Mouse (Mus musculus): ENCODE data around the gene Hadh. TPM values are rescaled to one million over a fixed set of nuclear protein-coding genes. Genes with fewer than 3 reads are reported as not detected.
A peak's percentile ranks its signal among the peaks of the same experiment; 100 is the strongest.

Gene Hadh
- polyA plus RNA-seq (2015; fragmentation: Nextera tagmentation; extraction: Ambion mirVana) = 193 and 199 TPM in 2 replicates

- H3K9me3 ChIP-seq (replicated peaks; ENCODE audit: control insufficient read depth, low read length) = no peaks in the 10 kb centered on the region
- no peaks in the 10 kb centered on the region for H3K27me3 ChIP-seq (ENCODE audit: control insufficient read depth, insufficient read depth, low read length)
- H3K36me3 ChIP-seq (ENCODE audit: control insufficient read depth, insufficient read depth) = 0 out of 2 replicates have a peak, but pooled peaks cover 6% of the 10 kb centered on the region
- peaks cover 29% of the 10 kb centered on the region for H3K4me1 ChIP-seq (ENCODE audit: control insufficient read depth, insufficient read depth, low read length)
- peak; percentile 92 for ATAC-seq (replicated peaks; ENCODE audit: extremely low read depth, insufficient read depth, low FRiP score)
- WGBS = under 1% methylated on average over 54 of the region's 54 CpGs
- H3K27ac ChIP-seq (ENCODE audit: low read length) = peak within 1 kb of the TSS; percentile 91
- H3K4me3 ChIP-seq (ENCODE audit: low read length) = peak within 1 kb of the TSS; percentile 79
- peak within 1 kb of the TSS; percentile 67 for H3K4me2 ChIP-seq (ENCODE audit: low read depth, low read length)
- H3K9ac ChIP-seq (ENCODE audit: low read length) = peak within 1 kb of the TSS; percentile 84
Measured at GRCm38 (mm10) chr3:131271559-131272373, at the start of gene Hadh. TSS of gene Hadh (minus strand) at chr3:131272101.

GRCm38 (mm10) chr3:131320184-131320583 is 48.3 kb upstream of the Hadh start:
- no peak overlapping the region for H3K4me2 ChIP-seq (ENCODE audit: low read depth, low read length)
- H3K4me1 ChIP-seq (ENCODE audit: control insufficient read depth, insufficient read depth, low read length) = no peaks in the 10 kb centered on the region
- no peak for ATAC-seq (replicated peaks; ENCODE audit: extremely low read depth, insufficient read depth, low FRiP score)
- H3K4me3 ChIP-seq (ENCODE audit: low read length) = no peak overlapping the region
- no peaks in the 10 kb centered on the region for H3K36me3 ChIP-seq (ENCODE audit: control insufficient read depth, insufficient read depth)
- 5% methylated on average over 3 of the region's 3 CpGs for WGBS
- no peaks in the 10 kb centered on the region for H3K9me3 ChIP-seq (replicated peaks; ENCODE audit: control insufficient read depth, low read length)
- no peaks in the 10 kb centered on the region for H3K27me3 ChIP-seq (ENCODE audit: control insufficient read depth, insufficient read depth, low read length)
- H3K27ac ChIP-seq (ENCODE audit: low read length) = no peak overlapping the region
- no peak overlapping the region for H3K9ac ChIP-seq (ENCODE audit: low read length)

DNA sequence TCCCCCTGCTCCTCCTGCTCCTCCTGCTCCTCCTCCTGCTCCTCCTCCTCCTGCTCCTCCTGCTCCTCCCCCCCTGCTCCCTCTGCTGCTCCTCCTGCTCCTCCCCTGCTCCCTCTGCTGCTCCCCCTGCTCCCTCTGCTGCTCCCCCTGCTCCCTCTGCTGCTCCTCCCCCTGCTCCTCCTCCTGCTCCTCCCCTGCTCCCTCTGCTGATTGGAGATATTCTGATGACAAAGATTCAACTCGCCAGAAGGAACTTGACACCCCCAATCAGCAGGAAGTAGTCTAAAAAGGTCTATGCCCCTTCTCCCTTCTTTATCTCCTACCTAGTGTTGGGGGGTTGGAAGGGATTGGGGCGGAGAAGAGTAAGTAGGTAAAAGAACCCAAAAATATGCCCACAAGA is 46.3 kb upstream of the Hadh start:
- H3K4me3 ChIP-seq (ENCODE audit: low read length) = no peak overlapping the region
- H3K9me3 ChIP-seq (replicated peaks; ENCODE audit: control insufficient read depth, low read length) = no peaks in the 10 kb centered on the region
- H3K27ac ChIP-seq (ENCODE audit: low read length) = no peak overlapping the region
- H3K4me2 ChIP-seq (ENCODE audit: low read depth, low read length) = no peak overlapping the region
- no peaks in the 10 kb centered on the region for H3K36me3 ChIP-seq (ENCODE audit: control insufficient read depth, insufficient read depth)
- no peaks in the 10 kb centered on the region for H3K27me3 ChIP-seq (ENCODE audit: control insufficient read depth, insufficient read depth, low read length)
- no peaks in the 10 kb centered on the region for H3K4me1 ChIP-seq (ENCODE audit: control insufficient read depth, insufficient read depth, low read length)
- H3K9ac ChIP-seq (ENCODE audit: low read length) = no peak overlapping the region
- 47% methylated on average over 2 of the region's 2 CpGs for WGBS
- no peak for ATAC-seq (replicated peaks; ENCODE audit: extremely low read depth, insufficient read depth, low FRiP score)

- Histone ChIP-seq H3K36me3 (ENCODE audit: control insufficient read depth, insufficient read depth) (no peaks in the 10 kb centered on the region), H3K9me3 (replicated peaks; ENCODE audit: control insufficient read depth, low read length) (no peaks in the 10 kb centered on the region), H3K27me3 (ENCODE audit: control insufficient read depth, insufficient read depth, low read length) (no peaks in the 10 kb centered on the region), H3K4me3 (ENCODE audit: low read length) (no peak overlapping the region), H3K4me2 (ENCODE audit: low read depth, low read length) (no peak overlapping the region), H3K9ac (ENCODE audit: low read length) (no peak overlapping the region), H3K27ac (ENCODE audit: low read length) (no peak overlapping the region), H3K4me1 (ENCODE audit: control insufficient read depth, insufficient read depth, low read length) (no peaks in the 10 kb centered on the region)
- ATAC-seq (replicated peaks; ENCODE audit: extremely low read depth, insufficient read depth, low FRiP score) = no peak
- 70% methylated on average over 1 of the region's 1 CpGs for WGBS
Measured at GRCm38 (mm10) chr3:131317126-131317525, 45.2 kb upstream of the Hadh start.

- 58% methylated on average over 4 of the region's 4 CpGs for WGBS
- Histone ChIP-seq H3K27ac (ENCODE audit: low read length) (no peak overlapping the region), H3K27me3 (ENCODE audit: control insufficient read depth, insufficient read depth, low read length) (no peaks in the 10 kb centered on the region), H3K9ac (ENCODE audit: low read length) (no peak overlapping the region), H3K9me3 (replicated peaks; ENCODE audit: control insufficient read depth, low read length) (no peaks in the 10 kb centered on the region), H3K4me2 (ENCODE audit: low read depth, low read length) (peak overlapping the region; percentile 39), H3K4me3 (ENCODE audit: low read length) (no peak overlapping the region), H3K4me1 (ENCODE audit: control insufficient read depth, insufficient read depth, low read length) (no peaks in the 10 kb centered on the region), H3K36me3 (ENCODE audit: control insufficient read depth, insufficient read depth) (no peaks in the 10 kb centered on the region)
- ATAC-seq (replicated peaks; ENCODE audit: extremely low read depth, insufficient read depth, low FRiP score) = no peak
Measured at GRCm38 (mm10) chr3:131315957-131316510, 44.1 kb upstream of the Hadh start.

DNA sequence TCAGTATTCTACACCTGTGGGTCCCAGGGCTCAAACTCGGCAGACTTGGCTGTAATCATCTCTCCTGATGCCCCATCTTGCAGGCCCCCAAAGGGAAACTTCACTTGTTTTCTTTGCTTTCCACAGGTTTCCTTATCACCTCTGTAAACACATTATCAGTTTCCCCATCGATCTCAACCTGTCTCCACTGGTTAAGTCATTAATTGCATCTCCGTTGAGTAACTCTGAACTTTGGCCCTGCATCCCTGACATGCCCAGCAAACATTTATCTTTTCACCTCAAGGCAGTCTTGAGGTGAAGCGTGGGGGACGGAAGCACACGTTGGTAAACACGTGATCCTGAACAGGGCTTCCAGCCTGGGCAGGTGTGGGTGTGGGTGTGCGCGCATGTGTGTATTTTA is 40.4 kb upstream of the Hadh start:
- H3K9me3 ChIP-seq (replicated peaks; ENCODE audit: control insufficient read depth, low read length) = peaks cover 19% of the 10 kb centered on the region
- ATAC-seq (replicated peaks; ENCODE audit: extremely low read depth, insufficient read depth, low FRiP score) = no peak
- no peak overlapping the region for H3K4me3 ChIP-seq (ENCODE audit: low read length)

GRCm38 (mm10) chr3:131310572-131310971 is 38.7 kb upstream of the Hadh start:
- H3K9ac ChIP-seq (ENCODE audit: low read length) = no peak overlapping the region
- H3K4me2 ChIP-seq (ENCODE audit: low read depth, low read length) = no peak overlapping the region
- no peaks in the 10 kb centered on the region for H3K4me1 ChIP-seq (ENCODE audit: control insufficient read depth, insufficient read depth, low read length)
- no peak overlapping the region for H3K27ac ChIP-seq (ENCODE audit: low read length)
- no peaks in the 10 kb centered on the region for H3K36me3 ChIP-seq (ENCODE audit: control insufficient read depth, insufficient read depth)
- no peak overlapping the region for H3K4me3 ChIP-seq (ENCODE audit: low read length)
- H3K9me3 ChIP-seq (replicated peaks; ENCODE audit: control insufficient read depth, low read length) = peaks cover 19% of the 10 kb centered on the region
- 86% methylated on average over 4 of the region's 4 CpGs for WGBS
- no peaks in the 10 kb centered on the region for H3K27me3 ChIP-seq (ENCODE audit: control insufficient read depth, insufficient read depth, low read length)
- ATAC-seq (replicated peaks; ENCODE audit: extremely low read depth, insufficient read depth, low FRiP score) = no peak

More for the DNA sequence above, 40.4 kb upstream of the Hadh start:
- 54% methylated on average over 9 of the region's 9 CpGs for WGBS
- no peak overlapping the region for H3K9ac ChIP-seq (ENCODE audit: low read length)
- H3K36me3 ChIP-seq (ENCODE audit: control insufficient read depth, insufficient read depth) = no peaks in the 10 kb centered on the region
- H3K27ac ChIP-seq (ENCODE audit: low read length) = no peak overlapping the region
- no peak overlapping the region for H3K4me2 ChIP-seq (ENCODE audit: low read depth, low read length)
- no peaks in the 10 kb centered on the region for H3K4me1 ChIP-seq (ENCODE audit: control insufficient read depth, insufficient read depth, low read length)
- no peaks in the 10 kb centered on the region for H3K27me3 ChIP-seq (ENCODE audit: control insufficient read depth, insufficient read depth, low read length)

GRCm38 (mm10) chr3:131307811-131308210 is 35.9 kb upstream of the Hadh start:
- no peak for ATAC-seq (replicated peaks; ENCODE audit: extremely low read depth, insufficient read depth, low FRiP score)
- no peak overlapping the region for H3K4me3 ChIP-seq (ENCODE audit: low read length)
- no peaks in the 10 kb centered on the region for H3K27me3 ChIP-seq (ENCODE audit: control insufficient read depth, insufficient read depth, low read length)
- no peak overlapping the region for H3K9ac ChIP-seq (ENCODE audit: low read length)
- no peaks in the 10 kb centered on the region for H3K36me3 ChIP-seq (ENCODE audit: control insufficient read depth, insufficient read depth)
- 81% methylated on average over 3 of the region's 3 CpGs for WGBS
- peaks cover 19% of the 10 kb centered on the region for H3K9me3 ChIP-seq (replicated peaks; ENCODE audit: control insufficient read depth, low read length)
- H3K27ac ChIP-seq (ENCODE audit: low read length) = no peak overlapping the region
- H3K4me2 ChIP-seq (ENCODE audit: low read depth, low read length) = no peak overlapping the region
- H3K4me1 ChIP-seq (ENCODE audit: control insufficient read depth, insufficient read depth, low read length) = no peaks in the 10 kb centered on the region

GRCm38 (mm10) chr3:131306255-131306654 is 34.4 kb upstream of the Hadh start:
- Histone ChIP-seq H3K9me3 (replicated peaks; ENCODE audit: control insufficient read depth, low read length) (peaks cover 19% of the 10 kb centered on the region), H3K27me3 (ENCODE audit: control insufficient read depth, insufficient read depth, low read length) (no peaks in the 10 kb centered on the region), H3K9ac (ENCODE audit: low read length) (no peak overlapping the region), H3K36me3 (ENCODE audit: control insufficient read depth, insufficient read depth) (no peaks in the 10 kb centered on the region), H3K4me3 (ENCODE audit: low read length) (no peak overlapping the region), H3K4me1 (ENCODE audit: control insufficient read depth, insufficient read depth, low read length) (0 out of 2 replicates have a peak, but pooled peaks cover 4% of the 10 kb centered on the region), H3K27ac (ENCODE audit: low read length) (no peak overlapping the region), H3K4me2 (ENCODE audit: low read depth, low read length) (no peak overlapping the region)
- ATAC-seq (replicated peaks; ENCODE audit: extremely low read depth, insufficient read depth, low FRiP score) = no peak
- WGBS = 82% methylated on average over 7 of the region's 7 CpGs

All from heart, embryonic 16.5 days (tissue).